Mouse (Mus musculus) cerebellum, adult 2 months (tissue): ENCODE results near the gene Bud13.

Experiments used
- CTCF ChIP-seq: fragments of 200-500 bp; IDR thresholded peaks from 2 replicates; pipeline ENCODE4 v1.5.1; 2011; ENCODE audit warnings: low read depth, mild to moderate bottlenecking, control low read depth, low read length, moderate library complexity, borderline replicate concordance; ENCODE audit not compliant: insufficient read depth
- POLR2A ChIP-seq: fragments of 200-500 bp; IDR thresholded peaks from 2 replicates; pipeline ENCODE4 v1.6.1; 2011; ENCODE audit warnings: low read length, control low read depth, borderline replicate concordance; ENCODE audit not compliant: insufficient read depth

DNA sequence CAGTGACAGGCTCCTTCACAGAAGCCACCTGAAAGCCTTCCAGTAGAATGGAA is 47.4 kb upstream of the Bud13 start, which contains the start of gene Apoc3:
- no peak for TF ChIP-seq CTCF
- TF ChIP-seq POLR2A = no peak
